Mouse (Mus musculus) stomach, embryonic 14.5 days (tissue): Measurements from ENCODE around the gene Olfr935. TPM values are rescaled to one million over a fixed set of nuclear protein-coding genes. Genes with fewer than 3 reads are reported as not detected.

Source experiments
- ATAC-seq: fragments of 200-750 bp; cut with Nextera tagmentation; 2 replicates; pipeline ENCODE4 v1.8.0; 2017; ENCODE audit warnings: low read depth, moderate TSS enrichment; ENCODE audit not compliant: insufficient number of reproducible peaks, insufficient read depth, low FRiP score
- H3K27ac ChIP-seq: fragments of 300-500 bp; sonication (generic); 2 replicates; pipeline ENCODE4 v1.5.1; 2014; ENCODE audit warnings: mild to moderate bottlenecking, low read length, moderate library complexity, mixed read lengths
- H3K27me3 ChIP-seq: fragments of 300-500 bp; sonication (generic); 2 replicates; pipeline ENCODE4 v1.6.1; 2014; ENCODE audit warnings: low read length, control low read depth, mixed read lengths; ENCODE audit not compliant: control insufficient read depth, insufficient read depth
- H3K36me3 ChIP-seq: fragments of 300-500 bp; sonication (generic); 2 replicates; pipeline ENCODE4 v1.6.1; 2014; ENCODE audit warnings: mild to moderate bottlenecking, control low read depth, low read length, moderate library complexity, mixed read lengths; ENCODE audit not compliant: control insufficient read depth, insufficient read depth
- H3K4me1 ChIP-seq: fragments of 300-500 bp; sonication (generic); 2 replicates; pipeline ENCODE4 v1.6.1; 2014; ENCODE audit warnings: low read length, control low read depth, mixed read lengths; ENCODE audit not compliant: control insufficient read depth, insufficient read depth
- H3K4me2 ChIP-seq: fragments of 300-500 bp; sonication (generic); replicated peaks from 2 replicates; pipeline ENCODE4 v1.6.1; 2014; ENCODE audit warnings: low read depth, low read length, control low read depth
- H3K4me3 ChIP-seq: fragments of 300-500 bp; sonication (generic); 2 replicates; pipeline ENCODE4 v1.5.1; 2014; ENCODE audit warnings: low read depth, low read length, control low read depth
- H3K9ac ChIP-seq: fragments of 300-500 bp; sonication (generic); replicated peaks from 2 replicates; pipeline ENCODE4 v1.6.1; 2014; ENCODE audit warnings: low read depth, mild to moderate bottlenecking, control low read depth, low read length, moderate library complexity, mixed read lengths
- H3K9me3 ChIP-seq: fragments of 300-500 bp; sonication (generic); 2 replicates; pipeline ENCODE4 v1.6.1; 2016; ENCODE audit warnings: low read depth, low read length, control low read depth; ENCODE audit not compliant: control insufficient read depth
- WGBS: fragments of 180-500 bp; shearing (Covaris S2); extraction: QIAGEN DNeasy Blood & Tissue Kit; methylation state at CpG from one replicate; pipeline ENCODE4 v1.1.7; 2014; 5-methylcytosine and 5-hydroxymethylcytosine counted together
- microRNA-seq: library from miRNA; unstranded; fragments of <30 nt; microRNA quantifications from one replicate; pipeline ENCODE4, GENCODE M21; 2016
- polyA plus RNA-seq: library from polyadenylated mRNA; unstranded; fragments of >200 nt; fragmentation: Nextera tagmentation; extraction: Ambion mirVana; gene quantifications from 2 replicates; pipeline ENCODE4 v1.2.1, GENCODE M21; 2014

The Olfr935 gene
- not detected in 2 replicates for polyA plus RNA-seq

DNA sequence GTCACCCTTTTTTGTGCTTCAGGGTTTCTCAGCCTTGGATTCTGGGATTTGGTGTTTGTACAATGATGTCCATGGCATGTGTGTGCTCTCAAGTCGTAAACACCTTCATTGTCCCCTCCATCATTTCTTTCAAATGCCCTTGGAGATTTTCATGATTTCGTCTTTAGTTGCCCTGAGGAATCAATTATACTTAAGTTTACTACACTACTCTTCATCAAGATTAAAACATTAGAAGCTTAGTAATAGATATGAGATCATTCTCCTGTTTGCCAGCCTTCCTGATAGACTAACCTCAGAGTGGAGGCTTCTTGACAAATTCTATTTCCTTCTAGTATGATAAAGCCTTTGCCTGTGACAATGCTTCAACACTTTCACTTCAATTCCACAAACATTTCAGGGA, at the start of gene Olfr935:
TSS of gene Olfr935 (minus strand) at position 101 of the 400 bp plus-strand sequence.
- Histone ChIP-seq H3K36me3 (no peaks in the 10 kb centered on the region), H3K4me1 (no peaks in the 10 kb centered on the region), H3K9ac (no peak within 1 kb of the TSS), H3K4me3 (no peak within 1 kb of the TSS), H3K27me3 (no peaks in the 10 kb centered on the region), H3K4me2 (no peak within 1 kb of the TSS), H3K9me3 (no peaks in the 10 kb centered on the region), H3K27ac (no peak within 1 kb of the TSS)
- ATAC-seq: no peak
- WGBS: 73% methylated on average over 2 of the region's 2 CpGs

DNA sequence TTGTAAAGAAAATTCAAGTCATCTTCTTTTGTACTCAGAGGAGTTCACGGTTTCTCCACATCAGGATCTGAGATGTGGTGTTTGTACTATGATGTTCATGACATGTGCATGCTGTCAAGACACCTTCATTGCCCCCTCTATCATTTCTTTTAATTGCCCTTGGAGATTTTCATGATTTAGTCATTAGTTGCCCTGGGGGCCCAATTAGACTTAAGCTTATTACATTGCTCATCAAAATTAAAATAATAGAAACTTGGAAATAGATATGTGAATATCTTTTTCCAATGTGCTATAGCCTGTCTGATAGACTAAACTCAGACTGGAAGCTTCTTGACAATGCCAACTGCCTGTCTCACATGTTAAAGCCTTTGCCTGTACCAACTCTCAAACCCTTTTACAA, 23.8 kb upstream of the Olfr935 start, which contains the start of gene Olfr146:
TSS of gene Olfr146 (minus strand) at position 101 of the 400 bp plus-strand sequence.
- no peak for ATAC-seq
- H3K27ac ChIP-seq: no peak within 1 kb of the TSS
- 75% methylated on average over 1 of the region's 1 CpGs for WGBS
- no peak within 1 kb of the TSS for H3K9ac ChIP-seq
- H3K4me3 ChIP-seq: no peak within 1 kb of the TSS
- H3K27me3 ChIP-seq: no peaks in the 10 kb centered on the region
- H3K4me1 ChIP-seq: no peaks in the 10 kb centered on the region
- no peaks in the 10 kb centered on the region for H3K9me3 ChIP-seq
- no peak within 1 kb of the TSS for H3K4me2 ChIP-seq
- H3K36me3 ChIP-seq: no peaks in the 10 kb centered on the region

DNA sequence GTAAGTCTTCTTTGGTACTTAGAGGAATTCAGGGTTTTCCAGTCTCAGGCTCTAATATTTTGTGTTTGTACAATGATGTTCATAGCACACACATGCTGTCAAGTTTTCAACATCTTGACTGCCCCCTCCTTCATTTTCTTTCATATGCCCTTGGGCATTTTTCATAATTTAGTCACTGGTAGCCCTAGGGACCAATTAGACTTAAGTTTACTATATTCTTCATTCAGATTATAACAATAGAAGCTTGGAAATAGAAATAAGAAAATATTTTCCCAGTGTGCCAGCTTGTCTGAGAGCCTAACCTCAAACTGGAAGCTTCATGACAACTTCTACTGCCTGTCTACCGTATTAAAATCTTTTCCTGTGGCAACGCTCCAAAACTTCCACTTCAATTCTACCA, 11.3 kb downstream of the Olfr935 start, which contains the start of gene Olfr934:
TSS of gene Olfr934 (minus strand) at position 101 of the 400 bp plus-strand sequence.
- Histone ChIP-seq H3K9me3 (no peaks in the 10 kb centered on the region), H3K27me3 (no peaks in the 10 kb centered on the region), H3K4me2 (no peak within 1 kb of the TSS), H3K36me3 (no peaks in the 10 kb centered on the region), H3K4me3 (no peak within 1 kb of the TSS), H3K4me1 (no peaks in the 10 kb centered on the region), H3K9ac (no peak within 1 kb of the TSS), H3K27ac (no peak within 1 kb of the TSS)
- WGBS: 92% methylated on average over 2 of the region's 2 CpGs
- no peak for ATAC-seq

DNA sequence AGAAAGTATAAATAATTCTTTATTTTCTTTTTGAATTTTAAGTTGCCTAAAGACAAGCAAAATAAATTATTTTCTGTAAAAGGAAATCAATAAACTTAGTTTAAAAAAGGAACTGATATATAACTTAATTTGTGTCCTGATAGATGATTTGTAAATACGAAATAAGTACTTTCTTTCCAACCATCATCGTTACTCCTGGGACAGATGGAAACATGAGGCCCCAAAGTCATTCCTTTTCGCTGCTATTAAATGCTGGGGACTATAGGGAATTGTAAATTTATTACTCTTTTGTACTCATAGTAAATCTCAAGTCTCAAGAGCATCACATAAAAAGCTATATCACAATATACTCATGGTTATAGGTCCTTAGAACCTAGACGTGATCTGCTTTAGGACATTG, 27.5 kb downstream of the Olfr935 start, which contains the start of gene Olfr933:
TSS of gene Olfr933 (plus strand) at position 301 of the 400 bp plus-strand sequence.
- Histone ChIP-seq H3K4me3 (no peak within 1 kb of the TSS), H3K36me3 (no peaks in the 10 kb centered on the region), H3K27ac (no peak within 1 kb of the TSS), H3K9me3 (no peaks in the 10 kb centered on the region), H3K9ac (no peak within 1 kb of the TSS), H3K4me2 (no peak within 1 kb of the TSS), H3K27me3 (no peaks in the 10 kb centered on the region), H3K4me1 (no peaks in the 10 kb centered on the region)
- no peak for ATAC-seq
- WGBS: 76% methylated on average over 4 of the region's 4 CpGs

DNA sequence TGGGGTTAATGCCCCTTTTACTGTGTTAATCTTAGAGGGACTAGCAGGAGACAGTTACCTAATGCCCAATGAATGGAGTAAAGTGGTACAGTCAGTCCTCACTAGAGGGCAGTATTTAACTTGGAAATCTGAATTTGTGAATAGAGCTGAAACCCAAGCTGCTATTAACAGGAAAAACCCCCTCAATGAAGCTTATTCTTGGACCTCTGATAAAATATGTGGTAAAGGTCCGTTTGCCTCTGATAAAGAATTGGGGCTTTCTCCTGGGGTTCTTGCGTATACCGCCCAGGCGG, 45.4 kb downstream of the Olfr935 start:
- H3K36me3 ChIP-seq: no peaks in the 10 kb centered on the region
- H3K9me3 ChIP-seq: no peaks in the 10 kb centered on the region
- H3K27ac ChIP-seq: no peak overlapping the region
- no peak overlapping the region for H3K4me2 ChIP-seq
- no peaks in the 10 kb centered on the region for H3K4me1 ChIP-seq
- H3K4me3 ChIP-seq: no peak overlapping the region
- no peak for ATAC-seq
- no peak overlapping the region for H3K9ac ChIP-seq
- no peaks in the 10 kb centered on the region for H3K27me3 ChIP-seq
- 72% methylated on average over 4 of the region's 4 CpGs for WGBS

DNA sequence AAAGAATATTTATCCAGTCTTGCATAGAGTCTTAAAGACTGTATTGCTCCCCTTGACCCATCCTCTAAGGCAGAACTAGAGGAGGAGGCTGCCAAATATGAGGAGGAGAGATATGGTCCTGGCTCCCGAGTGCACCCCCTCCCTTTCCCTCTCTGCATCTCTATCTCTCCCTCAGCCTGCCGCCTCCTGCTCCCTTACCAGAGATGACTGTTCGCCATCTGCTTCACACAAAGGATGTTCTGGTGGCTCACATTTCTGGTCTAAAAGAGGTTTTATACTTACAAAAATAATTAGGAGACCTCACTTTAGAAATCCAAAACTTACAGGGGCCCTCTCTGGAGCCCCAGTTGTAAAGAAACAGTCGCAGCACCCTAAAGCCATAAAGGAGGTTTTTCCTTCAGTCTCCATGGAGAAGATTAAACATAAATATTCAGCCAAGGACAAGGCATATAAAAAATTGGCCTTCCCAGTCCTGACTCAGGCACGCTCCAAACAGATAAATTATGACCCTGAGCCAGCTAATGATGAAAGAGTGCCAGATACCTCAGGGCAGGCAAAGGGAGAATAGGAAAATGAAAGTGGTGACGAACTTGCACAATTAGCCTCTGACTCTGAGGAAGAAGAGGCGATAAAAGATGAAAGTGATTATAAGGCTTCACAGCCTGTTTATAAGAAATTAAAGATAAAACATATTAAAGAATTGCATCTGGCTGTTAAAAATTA, 45.9 kb downstream of the Olfr935 start:
- H3K36me3 ChIP-seq: no peaks in the 10 kb centered on the region
- H3K4me3 ChIP-seq: no peak overlapping the region
- no peaks in the 10 kb centered on the region for H3K4me1 ChIP-seq
- no peak overlapping the region for H3K9ac ChIP-seq
- ATAC-seq: no peak
- H3K27ac ChIP-seq: no peak overlapping the region
- no peaks in the 10 kb centered on the region for H3K9me3 ChIP-seq
- no peak overlapping the region for H3K4me2 ChIP-seq
- 41% methylated on average over 7 of the region's 7 CpGs for WGBS
- H3K27me3 ChIP-seq: no peaks in the 10 kb centered on the region

Small RNA genes within 50 kb of the gene (microRNA-seq; reads per million reads assigned to microRNA genes)
- not detected for gene Gm25529

Other genes with a start within 250 kb of the Olfr935 start
- 0.08 and 0.17 TPM in 2 replicates for gene Olfr920, start 247.4 kb downstream of the Olfr935 start, polyA plus RNA-seq
- gene Olfr921, start 226.6 kb downstream of the Olfr935 start, polyA plus RNA-seq: not detected in 2 replicates
- gene Olfr922, start 185.1 kb downstream of the Olfr935 start, polyA plus RNA-seq: not detected in 2 replicates
- not detected in 2 replicates for gene Olfr923, start 173.1 kb downstream of the Olfr935 start, polyA plus RNA-seq
- not detected in 2 replicates for gene Olfr924, start 155.2 kb downstream of the Olfr935 start, polyA plus RNA-seq
- gene Olfr26, start 144.6 kb downstream of the Olfr935 start, polyA plus RNA-seq: not detected in 2 replicates
- not detected in 2 replicates for gene Olfr926, start 122.6 kb downstream of the Olfr935 start, polyA plus RNA-seq
- not detected in 2 replicates for gene Olfr930, start 69.9 kb downstream of the Olfr935 start, polyA plus RNA-seq
- gene Olfr933, start 27.4 kb downstream of the Olfr935 start, polyA plus RNA-seq: not detected in 2 replicates
- not detected in 2 replicates for gene Olfr934, start 11.4 kb downstream of the Olfr935 start, polyA plus RNA-seq
- gene Olfr146, start 23.7 kb upstream of the Olfr935 start, polyA plus RNA-seq: not detected in 2 replicates
- gene Olfr937, start 65.3 kb upstream of the Olfr935 start, polyA plus RNA-seq: not detected in 2 replicates
- not detected in 2 replicates for gene Olfr938, start 79.2 kb upstream of the Olfr935 start, polyA plus RNA-seq
- not detected in 2 replicates for gene Olfr27, start 128.4 kb upstream of the Olfr935 start, polyA plus RNA-seq
- not detected in 2 replicates for gene Olfr943, start 166.6 kb upstream of the Olfr935 start, polyA plus RNA-seq
- not detected in 2 replicates for gene Olfr944, start 202.2 kb upstream of the Olfr935 start, polyA plus RNA-seq